Mouse (Mus musculus): ENCODE measurements around the gene Skint6. TPM values are rescaled to one million over a fixed set of nuclear protein-coding genes. Genes with fewer than 3 reads are reported as not detected.
"Not testable (repeated sequence)": the region's sequence is repeated elsewhere in the genome, so short reads cannot be mapped to it uniquely, and the experiment has no call there.

Skint6 gene
- not detected in 2 replicates for polyA plus RNA-seq (2015; fragmentation: Nextera tagmentation; extraction: Ambion mirVana)

DNA sequence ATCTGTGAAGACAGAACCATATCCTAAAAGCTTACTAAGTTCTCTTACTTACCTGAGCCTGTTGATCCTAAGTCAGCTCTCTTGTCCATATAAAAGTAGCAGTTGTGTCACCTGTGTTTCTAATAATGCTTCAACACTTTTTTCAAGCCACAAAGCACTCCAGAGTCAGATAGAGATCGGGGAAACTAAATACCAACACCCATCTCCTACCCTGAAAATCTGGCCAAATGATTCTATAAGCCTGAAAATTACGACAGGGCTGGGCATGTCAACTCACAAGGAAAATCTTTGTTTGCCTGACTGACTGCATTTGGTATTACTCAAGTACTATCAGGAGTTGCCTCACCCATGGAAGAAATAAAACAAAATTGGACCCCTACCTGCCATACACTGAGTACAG, at the start of gene Skint6:
TSS of gene Skint6 (minus strand) at position 101 of the 400 bp plus-strand sequence.
- peaks cover 15% of the 10 kb centered on the region for H3K9me3 ChIP-seq

DNA sequence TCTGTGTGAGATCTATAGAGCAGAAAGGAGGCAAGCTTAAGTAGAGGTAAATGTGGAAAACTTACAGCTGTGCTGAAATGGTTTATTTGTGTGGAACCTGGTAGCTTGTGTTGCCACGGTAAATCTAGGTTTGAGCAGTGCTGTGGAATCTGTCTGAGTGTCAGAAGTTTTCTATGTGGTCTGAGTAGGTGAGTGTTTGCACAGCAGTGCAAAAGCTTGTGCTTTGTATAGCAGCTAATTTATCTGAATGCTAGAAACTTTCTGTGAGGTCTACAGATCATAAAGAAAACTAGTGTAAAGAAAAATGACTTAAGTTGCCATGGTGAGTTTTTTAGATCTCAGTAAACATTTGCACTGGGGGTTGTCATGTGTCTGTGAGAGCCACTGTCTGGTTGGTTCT, 34.1 kb upstream of the Skint6 start:
- Histone ChIP-seq H3K9me3 (peaks cover 38% of the 10 kb centered on the region), H3K9ac (no peak overlapping the region), H3K27me3 (replicated peaks) (no peaks in the 10 kb centered on the region), H3K27ac (replicated peaks) (no peak overlapping the region), H3K4me3 (no peak overlapping the region), H3K4me2 (no peak overlapping the region), H3K36me3 (no peaks in the 10 kb centered on the region), H3K4me1 (no peaks in the 10 kb centered on the region)
- ATAC-seq (ENCODE audit: extremely low read depth, insufficient number of reproducible peaks, low FRiP score, low TSS enrichment), result no peak
- WGBS, result 75% methylated on average over 1 of the region's 1 CpGs

More for the DNA sequence above, at the start of gene Skint6:
- Histone ChIP-seq H3K27ac (replicated peaks) (no peak within 1 kb of the TSS), H3K4me1 (no peaks in the 10 kb centered on the region), H3K4me3 (no peak within 1 kb of the TSS), H3K9ac (no peak within 1 kb of the TSS), H3K36me3 (no peaks in the 10 kb centered on the region), H3K27me3 (replicated peaks) (no peaks in the 10 kb centered on the region), H3K4me2 (no peak within 1 kb of the TSS)
- ATAC-seq (ENCODE audit: extremely low read depth, insufficient number of reproducible peaks, low FRiP score, low TSS enrichment), result no peak
- 44% methylated on average over 2 of the region's 2 CpGs for WGBS

DNA sequence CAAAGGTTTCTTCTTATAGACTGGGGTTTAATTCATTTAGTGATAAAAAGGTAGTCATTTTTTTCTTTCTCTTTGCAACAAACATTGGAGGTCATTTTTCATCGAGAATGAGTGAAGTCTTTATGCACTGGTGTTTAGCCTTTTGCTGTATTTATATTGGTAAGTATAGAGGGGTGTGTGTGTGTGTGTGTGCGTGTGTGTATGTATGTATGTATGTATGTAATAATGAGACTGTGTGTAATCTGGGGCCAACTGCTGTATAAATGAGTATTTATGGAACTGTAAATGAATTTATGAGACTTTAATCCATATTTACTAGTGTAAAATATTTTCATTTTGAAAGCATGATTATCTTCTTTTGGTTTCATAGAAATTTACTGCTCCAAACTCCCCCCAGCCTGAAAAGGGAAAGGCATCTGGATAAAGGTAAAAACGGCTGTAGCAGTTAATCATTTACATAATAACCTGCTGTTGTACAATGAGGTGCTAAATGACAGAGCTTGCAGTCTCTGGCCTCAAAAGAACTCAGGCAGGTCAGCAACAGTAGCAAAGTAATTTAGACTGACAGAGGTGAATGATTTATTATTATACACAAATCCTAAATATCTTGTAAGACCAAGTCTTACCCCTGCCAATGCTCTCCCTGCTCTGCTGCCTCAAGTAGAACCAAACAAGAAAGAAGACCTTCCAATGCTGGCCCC, 15.2 kb upstream of the Skint6 start:
- 60% methylated on average over 3 of the region's 3 CpGs for WGBS
- Histone ChIP-seq H3K4me1 (no peaks in the 10 kb centered on the region), H3K9me3 (peaks cover 37% of the 10 kb centered on the region), H3K36me3 (no peaks in the 10 kb centered on the region), H3K27me3 (replicated peaks) (no peaks in the 10 kb centered on the region), H3K4me2 (no peak overlapping the region), H3K27ac (replicated peaks) (no peak overlapping the region), H3K4me3 (no peak overlapping the region), H3K9ac (no peak overlapping the region)
- no peak for ATAC-seq (ENCODE audit: extremely low read depth, insufficient number of reproducible peaks, low FRiP score, low TSS enrichment)

DNA sequence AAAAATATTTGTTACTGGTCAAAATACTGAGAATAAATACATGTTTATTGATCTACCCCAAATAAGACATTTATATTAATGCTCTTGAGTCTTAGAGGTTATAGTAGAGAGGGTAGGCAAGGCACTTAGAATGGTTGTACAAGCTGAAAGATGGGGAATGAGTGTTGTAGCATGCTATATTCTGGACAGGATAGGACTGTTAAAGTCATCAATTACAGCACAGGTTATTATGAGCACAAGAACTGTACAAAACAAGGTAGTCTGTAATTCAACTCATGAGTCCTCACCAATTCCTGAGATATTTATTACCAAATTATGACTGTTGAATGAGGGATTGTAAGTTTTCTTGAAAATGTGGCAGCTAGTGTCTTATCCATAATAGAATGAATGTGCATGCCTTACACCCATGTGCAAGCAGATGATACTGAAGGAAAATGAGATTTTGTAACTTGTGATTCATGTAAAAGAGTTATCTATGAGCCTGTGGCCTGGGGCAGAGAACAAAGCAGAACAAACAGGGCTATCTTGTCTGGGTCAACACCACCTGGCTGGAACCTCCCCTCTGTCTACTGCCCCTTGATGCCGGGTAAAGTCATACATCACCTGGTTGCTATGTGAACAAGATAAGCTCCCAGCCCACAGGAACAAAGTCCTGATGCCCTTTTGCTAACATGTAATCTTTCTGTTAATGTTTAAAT, 23.3 kb downstream of the Skint6 start:
- no peaks in the 10 kb centered on the region for H3K4me1 ChIP-seq
- no peak overlapping the region for H3K27ac ChIP-seq (replicated peaks)
- no peak overlapping the region for H3K4me2 ChIP-seq
- H3K9ac ChIP-seq, result no peak overlapping the region
- no peaks in the 10 kb centered on the region for H3K27me3 ChIP-seq (replicated peaks)
- H3K4me3 ChIP-seq, result no peak overlapping the region
- no peaks in the 10 kb centered on the region for H3K36me3 ChIP-seq
- no peak for ATAC-seq (ENCODE audit: extremely low read depth, insufficient number of reproducible peaks, low FRiP score, low TSS enrichment)
- WGBS, result 63% methylated on average over 1 of the region's 1 CpGs
- peaks cover 19% of the 10 kb centered on the region for H3K9me3 ChIP-seq

DNA sequence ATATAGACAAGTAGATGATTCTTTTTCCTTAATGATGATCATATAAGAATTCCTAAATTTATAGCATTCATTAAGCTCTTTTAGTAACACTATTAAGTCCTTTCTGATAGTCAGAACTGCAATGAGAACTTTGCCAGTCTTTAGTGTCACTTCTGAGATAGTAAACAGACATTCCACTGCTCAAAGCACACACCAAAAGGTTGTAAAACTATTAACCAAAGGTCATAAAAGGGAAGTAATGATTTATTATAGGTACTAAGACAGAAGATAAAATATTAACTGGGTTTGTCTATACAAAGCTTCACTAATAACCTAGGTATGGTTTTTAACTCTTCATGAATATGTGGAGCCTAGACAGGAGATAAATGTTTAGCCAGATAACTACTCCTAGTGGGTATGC, 41.0 kb downstream of the Skint6 start:
- no peak for ATAC-seq (ENCODE audit: extremely low read depth, insufficient number of reproducible peaks, low FRiP score, low TSS enrichment)
- H3K9me3 ChIP-seq, result peaks cover 31% of the 10 kb centered on the region
- H3K36me3 ChIP-seq, result no peaks in the 10 kb centered on the region

DNA sequence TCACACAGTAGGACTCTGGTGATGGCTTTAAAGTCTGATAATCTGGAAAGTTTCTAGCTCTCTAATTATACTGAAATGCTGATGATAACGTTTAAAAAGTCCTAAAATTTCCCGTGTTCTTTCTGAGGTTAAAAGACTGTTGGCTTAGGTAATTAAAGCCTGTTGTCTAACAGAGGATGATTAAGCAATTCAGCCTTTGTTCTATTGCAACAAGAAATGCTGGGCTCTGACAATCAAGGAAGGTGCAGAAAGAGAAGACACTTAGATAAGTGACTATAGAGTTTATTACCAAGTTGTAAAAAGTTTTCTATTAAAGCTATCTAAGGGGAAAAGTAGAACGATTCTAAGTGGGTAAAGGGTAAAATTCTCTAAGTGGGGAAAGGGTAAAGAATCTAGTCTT, 219.2 kb downstream of the Skint6 start:
- H3K4me1 ChIP-seq, result no peaks in the 10 kb centered on the region
- no peaks in the 10 kb centered on the region for H3K27me3 ChIP-seq (replicated peaks)
- H3K36me3 ChIP-seq, result no peaks in the 10 kb centered on the region
- 47% methylated on average over 3 of the region's 3 CpGs for WGBS
- no peak for ATAC-seq (ENCODE audit: extremely low read depth, insufficient number of reproducible peaks, low FRiP score, low TSS enrichment)
- peaks cover 15% of the 10 kb centered on the region; the same call in 1 of the 2 replicates for H3K9me3 ChIP-seq
- H3K9ac ChIP-seq, result no peak overlapping the region
- H3K4me3 ChIP-seq, result no peak overlapping the region
- no peak overlapping the region for H3K27ac ChIP-seq (replicated peaks)
- H3K4me2 ChIP-seq, result no peak overlapping the region

More for the DNA sequence above, 41.0 kb downstream of the Skint6 start:
- H3K4me3 ChIP-seq, result no peak overlapping the region
- H3K4me1 ChIP-seq, result no peaks in the 10 kb centered on the region
- no peak overlapping the region for H3K4me2 ChIP-seq
- H3K27me3 ChIP-seq (replicated peaks), result no peaks in the 10 kb centered on the region
- H3K27ac ChIP-seq (replicated peaks), result no peak overlapping the region
- no peak overlapping the region for H3K9ac ChIP-seq

DNA sequence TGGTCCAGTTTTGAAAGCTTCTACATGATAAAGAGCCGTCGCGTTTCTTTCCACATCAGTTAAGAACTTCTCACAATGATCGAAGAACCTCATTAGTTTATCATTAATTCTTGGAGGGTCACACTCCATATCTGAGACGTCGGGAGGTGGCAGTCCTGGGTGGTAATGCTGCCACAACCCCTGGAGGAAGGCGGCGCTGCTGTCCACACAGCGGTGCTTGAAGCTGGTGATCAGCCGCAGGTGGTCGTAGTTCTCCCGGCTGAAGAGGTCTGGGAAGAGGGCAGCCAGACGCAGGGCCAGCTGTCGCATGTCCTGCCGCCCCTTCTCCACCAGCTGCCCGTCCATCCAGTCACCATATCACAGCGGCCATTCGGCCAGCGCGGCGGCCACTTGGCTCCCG, 307.6 kb downstream of the Skint6 start:
- not testable (repeated sequence) for H3K4me2 ChIP-seq

DNA sequence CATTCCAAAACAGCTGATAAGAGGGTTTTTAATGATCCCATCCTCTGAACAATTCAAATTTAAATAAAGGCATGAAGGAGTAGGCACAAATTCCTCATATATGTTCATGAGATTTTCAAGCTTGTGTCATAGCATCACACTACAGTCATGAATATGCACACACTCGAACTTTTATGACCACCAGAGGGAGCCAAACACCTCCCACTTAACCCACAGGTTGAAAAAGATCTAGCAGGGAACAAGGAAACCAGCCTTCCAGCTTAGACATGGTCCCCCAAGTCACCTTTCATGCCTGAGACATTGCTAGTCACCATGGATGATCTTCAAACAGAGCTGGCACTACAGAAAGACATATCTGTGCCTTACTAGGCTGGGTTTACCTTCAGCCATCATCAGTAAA, 496.1 kb downstream of the Skint6 start:
- H3K4me3 ChIP-seq, result no peak overlapping the region
- 2% methylated on average over 1 of the region's 1 CpGs for WGBS
- no peak for ATAC-seq (ENCODE audit: extremely low read depth, insufficient number of reproducible peaks, low FRiP score, low TSS enrichment)
- H3K27ac ChIP-seq (replicated peaks), result no peak overlapping the region
- peaks cover 24% of the 10 kb centered on the region for H3K9me3 ChIP-seq
- H3K4me1 ChIP-seq, result no peaks in the 10 kb centered on the region
- no peak overlapping the region for H3K4me2 ChIP-seq
- H3K27me3 ChIP-seq (replicated peaks), result no peaks in the 10 kb centered on the region
- H3K9ac ChIP-seq, result no peak overlapping the region
- no peaks in the 10 kb centered on the region for H3K36me3 ChIP-seq

More for the DNA sequence above, 307.6 kb downstream of the Skint6 start:
- H3K4me3 ChIP-seq; H3K9ac ChIP-seq; H3K9me3 ChIP-seq; ATAC-seq (ENCODE audit: extremely low read depth, insufficient number of reproducible peaks, low FRiP score, low TSS enrichment); H3K27me3 ChIP-seq (replicated peaks); H3K36me3 ChIP-seq; H3K4me1 ChIP-seq; H3K27ac ChIP-seq (replicated peaks): not testable (repeated sequence)
- 22% methylated on average over 22 of the region's 22 CpGs for WGBS

DNA sequence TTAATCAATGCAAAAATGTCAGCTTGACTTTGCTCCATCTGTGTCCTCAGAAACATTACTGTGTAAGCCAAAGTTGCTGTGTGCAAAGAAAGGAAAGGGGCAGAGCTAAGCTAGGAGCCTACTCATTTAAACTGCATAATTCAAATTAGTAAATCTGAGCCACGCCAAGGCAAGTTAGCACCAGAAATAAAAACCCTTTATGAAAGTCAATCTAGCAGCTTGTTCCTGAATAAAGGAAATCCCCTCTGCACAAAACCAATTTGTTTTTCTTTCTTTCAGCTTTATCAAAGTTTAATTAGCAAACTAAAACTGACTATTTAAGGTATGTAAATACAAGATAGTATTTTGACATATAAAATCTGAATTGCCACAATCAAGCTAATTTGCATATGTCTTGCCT, 512.0 kb downstream of the Skint6 start, which contains the start of gene Skint10:
TSS of gene Skint10 (minus strand) at position 101 of the 400 bp plus-strand sequence.
- Histone ChIP-seq H3K4me1 (no peaks in the 10 kb centered on the region), H3K9ac (no peak within 1 kb of the TSS), H3K36me3 (no peaks in the 10 kb centered on the region), H3K4me2 (no peak within 1 kb of the TSS), H3K4me3 (no peak within 1 kb of the TSS), H3K27ac (replicated peaks) (no peak within 1 kb of the TSS), H3K9me3 (peaks cover 22% of the 10 kb centered on the region; the same call in 1 of the 2 replicates), H3K27me3 (replicated peaks) (no peaks in the 10 kb centered on the region)
- ATAC-seq (ENCODE audit: extremely low read depth, insufficient number of reproducible peaks, low FRiP score, low TSS enrichment), result no peak
- WGBS, result 66% methylated on average over 1 of the region's 1 CpGs
